Mouse (Mus musculus): ENCODE data around the gene Nfatc4.

Gene Nfatc4

DNA sequence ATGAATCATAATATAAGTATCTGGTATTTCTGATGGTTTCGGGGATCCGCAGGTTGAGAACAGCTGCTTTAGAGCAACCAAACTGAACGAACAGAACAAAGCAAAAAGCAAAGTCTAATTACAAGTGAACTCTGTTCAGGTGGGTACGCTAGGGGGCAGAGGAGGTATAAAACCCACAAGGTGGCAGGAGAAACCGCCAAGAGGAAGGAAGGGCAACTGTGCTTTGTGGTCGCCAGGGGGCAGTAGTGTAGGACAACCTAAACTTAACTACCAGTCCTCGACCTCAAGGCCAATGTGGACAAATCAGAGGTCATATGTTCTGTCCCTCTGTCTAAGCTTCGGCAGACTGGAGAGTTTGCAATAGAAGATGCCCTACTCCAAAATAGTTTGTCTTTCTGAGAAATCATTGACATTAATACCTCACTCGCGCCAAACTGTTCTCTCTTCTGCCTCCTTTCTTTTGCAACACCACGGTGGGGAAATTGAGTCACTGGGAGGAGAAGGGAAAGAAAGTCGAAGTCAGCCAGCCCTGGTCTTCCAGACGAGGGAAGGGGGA lies 431 bp upstream of the Nfatc4 start:
- DNase-seq (ENCODE audit: low spot score): peak; percentile 89

DNA sequence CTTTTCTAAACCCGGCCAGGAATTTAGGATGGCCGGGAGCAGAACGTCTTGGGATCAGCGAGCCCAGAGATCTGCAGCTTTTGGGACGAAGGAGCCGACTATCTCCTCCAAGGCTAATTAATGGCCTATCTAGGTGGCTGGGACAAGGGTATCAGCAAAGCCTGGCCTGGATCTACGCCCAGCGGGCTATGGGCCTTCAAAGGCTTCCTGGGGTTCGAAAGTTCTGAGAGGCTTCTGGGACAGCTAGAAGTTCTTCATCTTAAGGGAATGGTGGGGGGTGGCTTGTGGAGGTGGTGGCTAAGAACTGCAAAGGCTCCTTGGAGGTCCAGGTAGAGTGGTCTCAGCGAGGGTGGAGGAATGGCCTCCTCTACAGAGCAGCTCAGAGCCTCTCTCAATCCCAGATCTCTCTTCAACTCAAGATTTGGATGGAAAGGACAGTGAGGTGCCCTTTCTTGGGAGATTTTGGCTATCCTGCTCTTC lies 1.1 kb downstream of the Nfatc4 start:
- peak; percentile 68 for DNase-seq (ENCODE audit: low spot score)

DNA sequence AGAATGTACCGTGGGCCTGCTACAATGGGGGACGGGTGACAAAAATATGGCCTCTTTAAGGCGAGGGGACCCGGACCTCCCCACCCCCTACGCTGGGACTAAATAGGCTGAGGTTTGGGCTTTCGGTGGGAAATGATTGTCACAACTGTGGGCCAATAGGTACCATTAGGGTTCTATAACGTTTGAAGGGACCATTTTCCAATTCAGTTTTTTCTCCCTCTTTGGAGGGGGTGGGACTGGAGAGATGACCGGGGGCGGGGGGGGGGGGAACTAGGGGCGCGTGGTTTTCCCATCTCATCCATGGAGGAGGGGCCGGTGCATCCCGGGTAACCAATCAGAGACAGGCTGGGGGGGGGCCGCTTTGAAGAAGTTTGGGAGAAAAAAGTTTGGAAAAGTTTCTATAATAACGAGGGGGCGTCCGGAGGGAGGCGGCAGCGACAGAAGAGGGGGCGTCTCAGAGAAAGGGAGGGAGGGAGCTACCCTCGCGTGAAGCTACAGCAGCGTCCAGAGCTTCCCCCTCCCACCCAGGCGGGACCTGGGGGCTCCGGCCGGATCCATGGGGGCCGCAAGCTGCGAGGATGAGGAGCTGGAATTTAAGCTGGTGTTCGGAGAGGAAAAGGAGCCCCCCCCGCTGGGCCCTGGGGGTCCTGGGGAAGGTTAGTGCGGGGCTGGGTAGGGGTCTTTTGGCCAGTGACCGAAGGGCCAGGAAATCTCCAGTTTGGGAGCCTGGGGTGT lies 1.7 kb downstream of the Nfatc4 start:
- DNase-seq (ENCODE audit: low spot score): peak; percentile 73

DNA sequence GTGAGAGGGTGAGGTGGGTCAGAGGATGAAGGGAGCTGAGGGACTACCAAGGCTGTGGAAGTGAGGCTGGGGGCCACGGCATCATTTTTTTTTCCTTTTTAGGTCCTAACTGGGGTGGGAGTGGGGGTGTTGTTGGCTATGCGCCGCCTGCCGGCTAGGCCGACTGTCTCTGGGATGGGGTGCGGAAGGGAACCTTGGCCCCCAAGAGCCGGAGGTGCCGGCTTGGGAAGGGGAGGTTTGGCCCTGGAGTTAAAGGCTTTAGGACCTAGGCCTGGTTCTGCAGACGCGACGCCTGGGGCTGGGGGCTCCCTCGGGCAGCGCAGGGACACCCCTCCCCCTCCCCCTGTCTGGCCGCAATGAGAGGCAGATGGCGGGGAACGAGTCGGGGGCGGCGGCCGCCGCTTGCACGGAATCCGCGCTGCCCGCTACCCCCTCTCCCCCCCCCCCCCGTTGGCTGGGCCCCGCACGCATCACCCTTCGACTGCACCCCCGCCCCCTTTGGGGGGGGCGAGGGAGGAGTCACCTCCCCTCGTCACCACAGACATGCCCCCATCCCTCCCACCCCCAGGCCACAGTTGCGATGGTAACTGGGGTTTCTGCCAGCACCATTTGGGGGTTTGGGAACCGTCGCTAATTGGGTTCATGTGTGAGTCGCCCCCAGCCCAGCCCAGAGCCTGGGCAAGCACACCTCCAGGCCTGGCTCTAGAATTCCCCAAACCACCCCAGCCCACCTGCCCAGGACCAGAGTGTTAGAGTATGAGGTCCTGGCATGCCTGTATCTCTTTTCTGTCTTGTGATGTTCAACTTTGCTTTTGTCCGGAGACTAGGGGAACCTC lies 2.5 kb downstream of the Nfatc4 start:
- DNase-seq (ENCODE audit: low spot score): peak; percentile 58

DNA sequence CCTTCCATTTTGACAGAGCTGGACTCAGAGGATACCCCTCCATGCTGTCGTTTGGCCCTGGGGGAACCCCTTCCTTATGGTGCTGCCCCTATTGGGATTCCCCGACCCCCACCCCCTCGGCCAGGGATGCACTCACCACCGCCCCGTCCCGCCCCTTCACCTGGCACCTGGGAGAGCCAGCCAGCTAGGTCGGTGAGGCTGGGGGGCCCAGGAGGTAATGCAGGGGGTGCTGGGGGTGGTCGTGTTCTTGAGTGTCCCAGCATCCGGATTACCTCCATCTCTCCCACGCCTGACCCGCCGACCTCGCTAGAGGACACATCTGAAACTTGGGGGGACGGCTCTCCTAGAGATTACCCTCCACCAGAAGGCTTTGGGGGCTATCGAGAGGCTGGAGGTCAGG lies 3.2 kb downstream of the Nfatc4 start:
- DNase-seq (ENCODE audit: low spot score): no peak

DNA sequence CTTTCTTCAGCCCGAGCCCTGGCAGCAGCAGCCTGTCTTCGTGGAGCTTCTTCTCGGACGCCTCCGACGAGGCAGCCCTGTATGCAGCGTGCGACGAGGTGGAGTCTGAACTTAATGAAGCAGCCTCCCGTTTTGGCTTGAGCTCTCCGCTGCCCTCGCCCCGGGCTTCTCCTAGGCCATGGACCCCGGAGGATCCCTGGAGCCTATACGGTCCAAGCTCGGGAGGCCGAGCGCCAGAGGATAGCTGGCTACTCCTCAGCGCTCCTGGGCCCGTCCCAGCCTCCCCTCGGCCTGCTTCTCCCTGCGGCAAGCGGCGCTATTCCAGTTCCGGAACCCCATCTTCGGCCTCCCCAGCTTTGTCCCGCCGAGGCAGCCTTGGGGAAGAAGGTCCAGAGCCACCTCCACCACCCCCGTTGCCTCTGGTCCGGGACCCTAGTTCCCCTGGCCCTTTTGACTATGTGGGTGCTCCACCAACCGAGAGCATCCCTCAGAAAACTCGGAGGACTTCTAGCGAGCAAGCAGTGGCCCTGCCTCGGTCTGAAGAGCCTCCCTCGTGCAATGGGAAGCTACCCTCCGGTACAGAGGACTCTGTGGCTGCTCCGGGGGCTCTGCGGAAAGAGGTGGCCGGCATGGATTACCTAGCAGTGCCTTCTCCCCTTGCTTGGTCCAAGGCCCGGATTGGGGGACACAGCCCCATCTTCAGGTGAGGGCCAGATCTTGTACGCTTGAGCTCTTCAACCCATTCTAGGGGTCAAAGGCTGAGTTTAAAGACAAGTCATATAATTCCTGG lies 3.8 kb downstream of the Nfatc4 start:
- peak; percentile 50 for DNase-seq (ENCODE audit: low spot score)

DNA sequence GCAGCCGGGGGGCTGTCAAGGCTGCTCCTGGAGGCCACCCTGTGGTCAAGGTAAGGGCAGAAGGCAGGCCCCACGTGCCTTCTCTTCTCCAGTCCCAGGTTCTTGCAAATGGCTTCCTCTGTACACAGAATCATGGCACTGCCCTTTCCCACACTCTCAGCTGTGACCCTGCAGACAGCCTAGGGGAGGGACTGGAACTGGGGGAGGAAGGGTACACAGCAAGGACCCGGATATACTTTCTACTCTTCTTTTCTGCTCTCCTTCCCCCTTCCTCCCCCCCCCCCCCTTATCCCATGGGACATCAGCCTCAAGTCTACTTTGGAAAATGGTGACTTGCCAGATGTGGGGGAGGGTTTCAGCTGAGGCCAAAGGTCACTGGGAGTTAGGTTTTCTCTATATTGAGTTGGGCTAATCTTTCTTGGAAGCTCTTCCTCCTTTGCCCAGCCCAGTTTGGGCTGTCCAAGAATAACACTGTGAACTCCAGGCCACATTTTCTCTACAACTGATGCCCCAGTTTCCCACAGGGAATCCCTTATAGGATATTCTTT lies 5.8 kb downstream of the Nfatc4 start:
- DNase-seq (ENCODE audit: low spot score): peak; percentile 46

DNA sequence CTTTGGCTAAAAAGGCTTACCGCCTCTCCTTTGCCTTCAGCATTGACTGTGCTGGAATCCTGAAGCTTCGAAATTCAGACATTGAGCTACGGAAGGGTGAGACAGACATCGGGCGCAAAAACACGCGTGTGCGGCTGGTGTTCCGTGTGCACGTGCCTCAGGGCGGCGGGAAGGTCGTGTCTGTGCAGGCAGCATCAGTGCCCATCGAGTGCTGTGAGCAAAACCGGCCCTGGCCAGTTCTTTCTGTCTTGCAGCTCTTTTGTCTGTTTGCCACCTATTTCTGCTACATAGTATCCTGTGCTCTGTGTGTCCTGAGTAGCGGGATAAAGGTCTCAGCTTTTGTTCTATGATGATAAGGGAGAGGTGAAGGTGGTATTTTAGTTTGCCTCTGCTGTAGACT lies 6.9 kb downstream of the Nfatc4 start:
- DNase-seq (ENCODE audit: low spot score): peak; percentile 52

DNA sequence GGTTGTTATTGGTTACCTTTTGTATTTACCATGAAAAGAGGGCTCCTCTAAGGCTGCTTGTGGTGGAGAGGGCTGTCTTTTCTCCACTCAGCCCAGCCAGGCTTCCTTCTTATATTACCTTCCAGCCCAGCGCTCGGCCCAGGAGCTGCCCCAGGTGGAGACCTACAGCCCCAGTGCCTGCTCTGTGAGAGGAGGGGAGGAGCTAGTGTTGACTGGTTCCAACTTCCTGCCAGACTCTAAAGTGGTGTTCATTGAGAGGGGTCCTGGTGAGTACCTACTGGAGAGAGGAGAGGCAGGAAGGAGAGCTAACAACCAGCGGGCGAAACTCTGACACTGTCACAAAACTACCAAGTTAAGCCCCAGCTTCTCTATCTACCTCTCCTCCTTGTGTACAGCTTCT lies 7.4 kb downstream of the Nfatc4 start:
- DNase-seq (ENCODE audit: low spot score): peak; percentile 42

DNA sequence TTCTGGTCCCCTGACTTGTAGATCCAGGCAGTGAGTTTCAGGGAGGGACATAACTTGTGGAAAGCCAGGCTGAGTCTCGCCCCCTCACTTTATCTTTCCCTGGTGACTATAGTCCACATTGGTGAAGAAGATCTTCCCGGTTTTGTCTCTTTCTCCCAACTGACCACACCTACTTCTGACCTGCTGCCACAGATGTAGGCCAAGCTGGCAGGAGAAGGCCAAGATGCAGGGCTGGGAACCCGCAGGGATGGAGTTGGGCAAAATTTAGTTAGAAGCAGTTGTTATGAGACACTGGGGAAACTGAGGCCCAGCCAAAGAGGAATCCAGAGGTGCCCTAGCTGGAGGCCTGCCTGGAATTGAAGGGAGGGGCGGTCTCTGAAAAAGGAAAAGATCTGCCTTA lies 10.2 kb downstream of the Nfatc4 start:
- no peak for DNase-seq (ENCODE audit: low spot score)

DNA sequence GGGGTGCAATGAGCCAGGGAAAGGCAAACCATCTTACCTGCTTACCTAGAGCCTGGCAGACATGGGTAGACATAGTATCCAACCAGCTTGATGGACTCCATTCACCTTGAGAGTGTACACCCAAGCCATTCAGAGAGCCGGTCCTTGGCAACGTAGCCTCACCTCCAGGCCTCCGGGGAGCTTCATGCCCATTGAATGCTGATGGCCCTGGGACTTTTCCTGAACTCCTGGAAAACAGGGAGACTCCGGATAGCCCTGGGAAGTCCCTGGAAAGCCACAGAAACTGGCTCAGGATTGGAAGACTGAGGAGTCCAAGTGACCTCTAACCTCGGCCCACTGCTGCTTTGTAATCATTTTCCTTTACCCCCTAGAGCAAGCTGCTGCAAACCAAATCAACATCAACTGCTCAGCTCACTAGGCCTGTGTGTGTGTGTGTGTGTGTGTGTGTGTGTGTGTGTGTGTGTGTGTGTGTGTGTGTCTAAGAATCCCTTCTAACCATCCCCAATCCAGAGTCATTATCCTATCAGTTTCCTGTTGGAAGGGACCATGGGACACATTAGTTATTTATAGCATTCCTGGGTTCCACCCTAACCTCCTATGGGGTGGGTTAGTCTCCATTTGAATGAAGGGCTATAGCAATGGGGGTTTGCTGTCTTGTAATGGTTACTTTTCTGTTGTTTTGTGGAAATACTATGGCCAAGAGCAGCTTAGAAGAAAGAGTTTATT lies 12.0 kb downstream of the Nfatc4 start:
- no peak for DNase-seq (ENCODE audit: low spot score)

DNA sequence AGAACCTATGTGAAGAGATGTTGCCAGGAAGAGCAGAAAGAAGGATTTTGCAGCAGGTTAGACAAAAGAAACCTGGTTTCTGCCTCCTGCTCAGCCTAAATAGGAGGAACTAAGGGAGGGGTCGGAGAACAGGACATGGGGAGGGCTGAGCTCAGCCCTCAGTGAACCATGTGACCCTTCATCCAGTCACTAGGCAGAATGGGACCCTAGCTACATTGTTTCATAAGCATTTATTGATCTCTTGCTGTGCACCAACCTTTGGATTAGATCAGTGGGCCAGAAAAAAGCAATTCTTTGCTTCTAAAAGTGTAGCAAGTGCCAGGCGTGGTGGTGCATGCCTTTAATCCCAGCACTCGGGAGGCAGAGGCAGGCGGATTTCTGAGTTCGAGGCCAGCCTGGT lies 15.4 kb downstream of the Nfatc4 start:
- DNase-seq (ENCODE audit: low spot score): no peak

DNA sequence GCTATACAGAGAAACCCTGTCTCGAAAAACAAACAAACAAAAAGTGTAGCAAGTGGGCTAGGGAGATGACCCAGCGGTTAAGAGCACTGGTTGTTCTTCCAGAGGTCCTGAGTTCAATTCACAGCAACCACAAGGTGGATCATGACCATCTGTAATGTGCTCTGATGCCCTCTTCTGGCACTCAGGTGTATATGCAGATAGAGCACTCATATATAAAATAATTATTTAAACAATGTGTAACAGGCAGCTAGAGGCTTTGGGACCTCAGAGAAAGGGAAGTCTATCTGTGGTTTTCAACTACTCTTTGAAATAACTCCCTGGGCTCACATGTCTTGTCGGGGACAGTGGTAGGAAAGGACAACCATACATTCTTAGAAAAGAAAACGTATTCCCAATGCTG lies 15.8 kb downstream of the Nfatc4 start:
- DNase-seq (ENCODE audit: low spot score): no peak

DNA sequence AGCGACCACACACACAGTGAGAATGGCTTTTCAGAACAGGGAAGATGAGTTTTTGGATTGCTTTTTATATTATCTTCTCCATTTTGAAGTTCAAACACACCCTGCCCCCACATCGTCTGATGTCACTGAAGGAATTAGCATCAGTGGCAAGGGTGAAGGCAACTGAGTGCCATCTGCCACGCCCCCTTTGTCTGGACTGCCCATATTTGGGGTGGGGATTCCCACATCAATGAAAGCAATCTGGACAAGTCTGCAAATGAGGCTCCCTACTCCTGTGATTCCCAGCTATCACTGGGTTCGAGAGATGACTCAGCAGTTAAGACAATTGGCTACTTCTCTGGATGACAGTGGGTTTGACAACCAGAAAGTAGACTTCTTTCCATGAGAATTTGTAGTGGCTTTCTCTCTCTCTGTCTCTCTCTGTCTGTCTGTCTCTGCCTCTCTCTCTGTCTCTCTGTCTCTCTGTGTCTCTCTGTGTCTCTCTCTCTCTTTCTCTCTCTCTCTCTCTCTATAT lies 18.0 kb downstream of the Nfatc4 start:
- peak; percentile 57 for DNase-seq (ENCODE audit: low spot score)

DNA sequence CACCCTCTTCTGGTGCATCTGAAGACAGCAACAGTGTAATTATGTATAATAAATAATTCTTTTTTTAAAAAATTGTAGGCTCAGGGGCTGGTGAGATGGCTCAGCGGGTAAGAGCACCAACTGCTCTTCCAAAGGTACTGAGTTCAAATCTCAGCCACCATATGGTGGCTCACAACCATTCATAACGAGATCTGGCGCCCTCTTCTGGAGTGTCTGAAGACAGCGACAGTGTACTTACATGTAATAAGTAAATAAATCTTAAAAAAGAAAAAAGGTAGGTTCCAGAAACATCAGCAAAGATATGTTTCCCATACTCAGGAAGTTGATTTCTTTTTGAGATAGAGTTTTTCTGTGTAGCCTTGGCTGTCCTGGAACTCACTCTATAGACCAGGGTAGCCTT lies 19.9 kb downstream of the Nfatc4 start:
- DNase-seq (ENCODE audit: low spot score): no peak

DNA sequence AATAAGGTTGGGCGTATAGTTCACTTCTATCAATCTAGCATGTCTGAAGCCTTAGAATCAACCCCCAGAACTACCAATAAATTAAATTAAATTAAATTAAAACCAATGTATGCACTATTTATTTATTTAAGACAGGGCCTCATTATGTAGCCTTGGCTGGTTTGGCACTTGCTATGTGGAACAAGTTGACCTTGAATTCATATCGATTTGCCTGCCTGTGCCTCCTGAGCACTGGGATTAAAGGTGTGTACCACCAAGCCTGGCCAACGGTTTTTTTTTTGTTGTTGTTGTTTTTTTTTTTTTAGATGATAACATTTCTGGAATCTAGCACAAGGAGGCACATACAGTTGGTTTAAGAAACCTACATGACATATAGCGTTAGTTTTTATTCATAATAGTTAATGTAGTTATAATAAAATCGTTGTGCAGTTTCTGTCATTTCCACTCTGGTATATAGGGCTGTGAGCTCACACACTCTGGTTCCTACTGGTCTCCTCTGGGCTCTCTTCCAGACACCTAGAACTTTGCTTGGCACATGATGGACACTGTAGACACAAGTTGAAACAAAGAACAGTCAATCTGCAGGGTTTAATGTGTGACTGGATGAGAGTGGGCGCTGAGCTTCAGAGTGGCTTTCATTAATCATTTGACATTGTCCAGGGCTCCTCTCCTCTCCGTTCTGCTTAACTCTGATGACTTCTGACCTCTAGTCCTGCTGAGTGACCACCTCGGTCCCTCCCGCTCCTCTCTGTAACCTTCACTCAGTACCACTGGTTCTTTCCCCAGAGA lies 22.8 kb downstream of the Nfatc4 start:
- DNase-seq (ENCODE audit: low spot score): no peak

DNA sequence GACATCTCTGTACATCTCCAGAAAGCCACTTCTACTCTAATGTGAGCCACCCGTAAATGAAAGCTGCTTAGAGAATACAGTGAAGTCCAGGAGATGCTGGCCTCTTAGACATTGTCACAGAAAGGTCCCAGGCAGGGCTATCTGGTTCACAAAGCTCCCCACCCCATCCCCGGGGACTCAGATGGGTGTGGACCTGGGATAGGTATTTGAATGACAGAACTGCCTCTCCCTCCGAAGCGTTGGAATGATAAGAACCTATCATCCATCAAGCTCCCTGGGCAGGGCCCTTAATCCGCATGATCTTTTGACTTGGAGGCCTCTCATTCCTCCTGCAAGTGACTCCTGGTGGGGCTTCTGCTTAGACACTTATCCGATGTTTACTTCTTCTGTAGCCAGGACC lies 27.9 kb downstream of the Nfatc4 start:
- no peak for DNase-seq (ENCODE audit: low spot score)

DNA sequence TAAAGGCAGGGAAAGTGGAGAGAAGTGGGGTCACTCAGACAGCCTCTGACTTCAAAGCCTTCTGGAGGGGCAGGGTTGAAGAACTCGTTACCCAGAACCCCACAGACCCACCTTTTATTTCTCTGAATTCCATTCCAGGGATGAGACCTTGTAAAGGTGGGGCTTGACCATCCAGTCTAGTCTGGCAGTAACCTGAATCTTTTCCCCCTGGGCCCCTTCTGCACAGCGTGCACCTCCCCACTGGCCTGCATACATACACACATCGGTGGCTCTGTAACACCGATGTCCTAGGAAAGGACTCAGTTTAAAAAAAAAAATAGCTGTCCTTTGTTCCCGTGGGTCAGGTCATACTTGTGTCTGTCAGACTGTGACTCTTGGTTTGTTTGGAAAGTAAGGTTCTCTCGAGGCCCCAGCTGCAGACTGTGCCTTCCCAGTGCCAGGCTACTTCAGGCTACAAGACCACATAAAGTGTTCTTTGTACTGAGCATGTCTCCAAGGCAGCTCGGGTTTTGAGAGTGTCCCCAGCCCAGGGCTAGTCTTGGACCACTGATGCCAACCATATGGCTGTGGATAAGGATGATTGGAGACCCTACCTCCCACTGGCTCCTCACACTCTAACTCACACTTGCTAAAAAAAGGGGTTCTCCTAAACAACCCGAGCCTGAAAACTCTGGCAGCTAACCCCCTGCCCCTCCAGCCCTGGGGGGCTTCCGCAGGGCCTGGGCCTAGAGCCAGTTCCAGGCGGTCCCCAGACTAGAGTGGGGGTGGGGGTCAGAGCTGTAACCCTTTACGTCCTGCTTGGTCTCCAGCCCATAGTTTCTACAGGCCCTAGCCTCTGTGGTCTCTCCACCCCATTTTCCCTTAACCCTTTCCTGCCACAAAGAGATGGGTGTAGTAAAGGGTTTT lies 30.0 kb downstream of the Nfatc4 start:
- DNase-seq (ENCODE audit: low spot score): peak; percentile 53

DNA sequence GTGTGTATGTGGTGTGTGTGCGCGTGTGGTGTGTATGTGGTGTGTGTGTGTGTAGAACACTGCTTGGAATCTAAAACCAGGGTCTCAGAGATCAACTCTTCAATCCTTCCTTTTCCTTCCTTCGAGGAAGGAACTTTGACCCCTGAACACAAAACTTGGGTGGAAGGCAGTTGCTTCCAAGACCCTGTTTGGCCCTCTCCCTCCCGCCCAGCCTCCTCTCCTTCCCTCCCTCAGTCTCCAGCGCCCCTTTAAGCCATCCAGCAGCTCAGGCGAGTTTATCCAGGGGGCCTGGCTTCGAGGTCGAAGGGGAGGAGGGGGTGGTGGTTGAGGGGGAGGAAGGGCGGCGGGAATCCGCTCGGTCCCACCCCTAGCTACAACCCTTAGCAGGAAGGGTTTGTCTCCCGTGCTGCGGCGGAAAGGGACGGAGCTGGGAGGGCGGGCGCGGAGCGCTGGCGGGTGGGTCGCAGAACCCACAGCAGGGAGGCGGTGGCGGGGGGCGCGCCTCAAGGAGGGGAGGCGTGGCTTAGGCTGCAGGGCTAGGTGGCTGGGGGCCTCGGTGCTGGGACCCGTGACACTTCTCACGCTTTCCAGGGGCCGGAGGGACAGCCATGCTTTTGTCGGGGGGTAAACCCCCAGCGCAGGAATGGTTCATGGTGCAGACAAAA lies 30.8 kb downstream of the Nfatc4 start, which contains the start of gene Nynrin:
Gene Nynrin, plus strand, starts transcription at position 390 of the 665 bp plus-strand sequence.
- peak; percentile 83 for DNase-seq (ENCODE audit: low spot score)
